ENCODE assay signal across 7 mouse cellular contexts in genomic region chr8:94601607-94602385, GRCm38 (mm10). TPM values are rescaled to one million over a fixed set of nuclear protein-coding genes. Genes with fewer than 3 reads are reported as not detected.
DNase-seq lines count a peak whose midpoint lies in the region; ATAC-seq and TF ChIP-seq lines count a peak whose summit lies in the region.

Rspry1 (plus strand) TSS chr8:94601937.
Fam192a (minus strand) TSS chr8:94601997.

- WGBS in embryonic facial prominence, embryonic 10.5 days: under 1% methylated on average over 55 of the region's 55 CpGs
- WGBS in intestine, postnatal 0 days: under 1% methylated on average over 55 of the region's 55 CpGs
- under 1% methylated on average over 54 of the region's 55 CpGs for WGBS in midbrain, embryonic 12.5 days
- under 1% methylated on average over 55 of the region's 55 CpGs for WGBS in small intestine, adult 2 months

- H3K9ac ChIP-seq in intestine, postnatal 0 days (ENCODE audit: low read depth, low read length): peak within 1 kb of the TSS; percentile 97
- peak within 1 kb of the TSS; percentile 92 for H3K9ac ChIP-seq in midbrain, embryonic 12.5 days (replicated peaks)

- H3K4me2 ChIP-seq in intestine, postnatal 0 days (replicated peaks; ENCODE audit: low read depth): peak within 1 kb of the TSS; percentile 89
- peak within 1 kb of the TSS; percentile 98 for H3K4me2 ChIP-seq in midbrain, embryonic 12.5 days (replicated peaks)

- ATAC-seq in intestine, postnatal 0 days: peak; percentile 100
- ATAC-seq in midbrain, embryonic 12.5 days (ENCODE audit: low FRiP score, low read depth): peak; percentile 100

- H3K4me3 ChIP-seq in embryonic facial prominence, embryonic 10.5 days: peak within 1 kb of the TSS; percentile 100
- peak within 1 kb of the TSS; percentile 100 for H3K4me3 ChIP-seq in intestine, postnatal 0 days (ENCODE audit: low read depth, low read length)
- peak within 1 kb of the TSS; percentile 82 for H3K4me3 ChIP-seq in midbrain, embryonic 12.5 days
- H3K4me3 ChIP-seq in small intestine, adult 2 months (ENCODE audit: low read depth, low read length): peak within 1 kb of the TSS; percentile 78

- no peaks in the 10 kb centered on the region for H3K9me3 ChIP-seq in embryonic facial prominence, embryonic 10.5 days
- no peaks in the 10 kb centered on the region for H3K9me3 ChIP-seq in intestine, postnatal 0 days (ENCODE audit: control insufficient read depth)
- H3K9me3 ChIP-seq in midbrain, embryonic 12.5 days: no peaks in the 10 kb centered on the region

- intact Hi-C loops in left cerebral cortex, postnatal 4 days (cut with DNase I): no loop called here

- peaks cover 29% of the 10 kb centered on the region for H3K4me1 ChIP-seq in embryonic facial prominence, embryonic 10.5 days
- no peaks in the 10 kb centered on the region for H3K4me1 ChIP-seq in intestine, postnatal 0 days (replicated peaks; ENCODE audit: control insufficient read depth, insufficient read depth, low read length)
- H3K4me1 ChIP-seq in midbrain, embryonic 12.5 days: peaks cover 28% of the 10 kb centered on the region
- H3K4me1 ChIP-seq in small intestine, adult 2 months (ENCODE audit: control insufficient read depth, insufficient read depth, insufficient read length, low read length): peaks cover 3% of the 10 kb centered on the region; the same call in 1 of the 2 replicates

- peak; percentile 100 for DNase-seq in adrenal gland, postnatal 10 days
- DNase-seq in embryonic facial prominence, embryonic 10.5 days (ENCODE audit: low spot score): peak; percentile 99
- DNase-seq in gonadal fat pad, adult 2 months (ENCODE audit: low read depth): peak; percentile 94
- DNase-seq in left cerebral cortex, postnatal 4 days: peak; percentile 99

- no peaks in the 10 kb centered on the region for H3K27me3 ChIP-seq in embryonic facial prominence, embryonic 10.5 days (replicated peaks; ENCODE audit: low read depth, poor library complexity, severe bottlenecking)
- no peaks in the 10 kb centered on the region for H3K27me3 ChIP-seq in intestine, postnatal 0 days (replicated peaks; ENCODE audit: control insufficient read depth, insufficient read depth, low read length)
- no peaks in the 10 kb centered on the region for H3K27me3 ChIP-seq in midbrain, embryonic 12.5 days
- H3K27me3 ChIP-seq in small intestine, adult 2 months (ENCODE audit: control insufficient read depth, insufficient read depth, low read length): no peaks in the 10 kb centered on the region

- peak within 1 kb of the TSS; percentile 95 for H3K27ac ChIP-seq in embryonic facial prominence, embryonic 10.5 days (replicated peaks)
- H3K27ac ChIP-seq in intestine, postnatal 0 days (ENCODE audit: low read depth, low read length): peak within 1 kb of the TSS; percentile 96
- peak within 1 kb of the TSS; percentile 88 for H3K27ac ChIP-seq in midbrain, embryonic 12.5 days (replicated peaks)
- peak within 1 kb of the TSS; percentile 69 for H3K27ac ChIP-seq in small intestine, adult 2 months (ENCODE audit: insufficient read depth, low read depth, low read length)

- peak; percentile 84 for TF ChIP-seq POLR2A in small intestine, adult 2 months (IDR thresholded peaks at IDR 0.05; ENCODE audit: low read depth, low read length)

- no peaks in the 10 kb centered on the region for H3K36me3 ChIP-seq in embryonic facial prominence, embryonic 10.5 days (replicated peaks)
- no peaks in the 10 kb centered on the region for H3K36me3 ChIP-seq in intestine, postnatal 0 days (ENCODE audit: control insufficient read depth, insufficient read depth)
- H3K36me3 ChIP-seq in midbrain, embryonic 12.5 days: no peaks in the 10 kb centered on the region
- H3K36me3 ChIP-seq in small intestine, adult 2 months (ENCODE audit: control insufficient read depth, insufficient read depth, low read length): no peaks in the 10 kb centered on the region

- 0 out of 2 replicates have a peak, but pooled peaks have one; percentile 4 for TF ChIP-seq CTCF in intestine, postnatal 0 days (IDR thresholded peaks at IDR 0.05; ENCODE audit: low read depth)
- TF ChIP-seq CTCF in small intestine, adult 2 months (IDR thresholded peaks at IDR 0.05; ENCODE audit: extremely low read depth, insufficient read length, insufficient replicate concordance, low read depth, low read length): no peak

RNA-seq across cellular contexts. Expression of gene Rspry1, which starts in this region (rescaled TPM):
- total RNA-seq in adrenal gland, postnatal 10 days (2021): 10 to 100 TPM; 20.2 to 23.8 TPM
- polyA plus RNA-seq in embryonic facial prominence, embryonic 10.5 days (2016; fragmentation: Nextera tagmentation; extraction: Ambion mirVana): 43.8 and 47.1 TPM in 2 replicates
- 9.1 and 9.4 TPM in 2 replicates for polyA plus RNA-seq in gonadal fat pad, adult 2 months (2012; rRNA removed)
- 17.5 and 19.1 TPM in 2 replicates for polyA plus RNA-seq in intestine, postnatal 0 days (2015; fragmentation: Nextera tagmentation; extraction: Ambion mirVana)
- total RNA-seq in left cerebral cortex, postnatal 4 days (2021): 10 to 100 TPM; 42.9 to 47.7 TPM
- 55.0 and 57.7 TPM in 2 replicates for polyA plus RNA-seq in midbrain, embryonic 12.5 days (2016; fragmentation: Nextera tagmentation; extraction: Ambion mirVana)
- polyA plus RNA-seq in small intestine, adult 2 months (2012; rRNA removed): 1.9 and 3.5 TPM in 2 replicates

RNA-seq across cellular contexts. Expression of gene Fam192a, which starts in this region (rescaled TPM):
- 10 to 100 TPM; 32.2 to 40.6 TPM for total RNA-seq in adrenal gland, postnatal 10 days (2021)
- 82.6 and 93.1 TPM in 2 replicates for polyA plus RNA-seq in embryonic facial prominence, embryonic 10.5 days (2016; fragmentation: Nextera tagmentation; extraction: Ambion mirVana)
- polyA plus RNA-seq in gonadal fat pad, adult 2 months (2012; rRNA removed): 16.9 and 19.1 TPM in 2 replicates
- 44.5 and 57.0 TPM in 2 replicates for polyA plus RNA-seq in intestine, postnatal 0 days (2015; fragmentation: Nextera tagmentation; extraction: Ambion mirVana)
- total RNA-seq in left cerebral cortex, postnatal 4 days (2021): 10 to 100 TPM; 39.0 to 54.3 TPM
- 97.4 and 105 TPM in 2 replicates for polyA plus RNA-seq in midbrain, embryonic 12.5 days (2016; fragmentation: Nextera tagmentation; extraction: Ambion mirVana)
- polyA plus RNA-seq in small intestine, adult 2 months (2012; rRNA removed): 9.1 and 24.2 TPM in 2 replicates

Comparison
In these comparisons a context has a peak if more than half of its experiments do, and no peak if none do; other contexts are left out.
1. Peak in every context shown above with its lines: DNase-seq, ATAC-seq, H3K4me3 ChIP-seq and H3K27ac ChIP-seq.